Mouse (Mus musculus): ENCODE measurements around the gene Padi1. TPM values are rescaled to one million over a fixed set of nuclear protein-coding genes. Genes with fewer than 3 reads are reported as not detected.
A peak's percentile ranks its signal among the peaks of the same experiment; 100 is the strongest.

Padi1 gene
- polyA plus RNA-seq, 1 experiment from 2014 or later, result 0.02 TPM

DNA sequence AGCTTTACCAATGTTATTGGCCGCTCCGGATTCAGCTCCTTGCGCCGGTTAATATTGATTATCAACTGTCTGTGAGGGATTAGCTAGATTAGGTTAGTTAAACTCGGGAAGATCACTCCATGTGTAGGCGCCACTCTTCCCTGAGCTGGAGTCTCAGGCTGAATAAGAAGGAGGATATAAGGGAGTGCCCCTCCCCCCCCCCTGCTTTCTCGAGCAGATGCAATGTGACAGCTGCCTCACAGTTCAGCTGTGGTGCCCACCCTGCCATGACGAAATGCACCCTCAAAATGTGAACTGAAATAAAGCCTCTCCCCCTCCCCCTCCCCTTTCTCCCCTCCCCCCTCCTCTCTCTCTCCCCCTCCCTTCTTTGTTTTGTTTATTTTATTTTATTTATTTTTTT, 8.0 kb upstream of the Padi1 start:
- Histone ChIP-seq H3K27me3 (ENCODE audit: insufficient read depth, low read length) (0 out of 2 replicates have a peak, but pooled peaks cover under 1% of the 10 kb centered on the region), H3K27ac (ENCODE audit: low read depth) (peak overlapping the region; percentile 39; the same call in 1 of the 2 replicates), H3K4me2 (ENCODE audit: low read depth, low read length) (no peak overlapping the region), H3K9me3 (ENCODE audit: low read length) (no peaks in the 10 kb centered on the region), H3K9ac (replicated peaks) (no peak overlapping the region), H3K4me3 (ENCODE audit: low read depth, low read length) (no peak overlapping the region), H3K36me3 (replicated peaks; ENCODE audit: insufficient read depth, low read length) (no peaks in the 10 kb centered on the region), H3K4me1 (ENCODE audit: insufficient read depth) (peaks cover 32% of the 10 kb centered on the region)
- ATAC-seq, result no peak
- no peak for TF ChIP-seq EP300 (IDR thresholded peaks at IDR 0.05; ENCODE audit: low read depth)
- no peak for TF ChIP-seq CTCF (IDR thresholded peaks at IDR 0.05; ENCODE audit: low read depth)
- WGBS (ENCODE audit: insufficient replicate concordance), result 60% methylated on average over 8 of the region's 8 CpGs
- DNase-seq, result no peak

DNA sequence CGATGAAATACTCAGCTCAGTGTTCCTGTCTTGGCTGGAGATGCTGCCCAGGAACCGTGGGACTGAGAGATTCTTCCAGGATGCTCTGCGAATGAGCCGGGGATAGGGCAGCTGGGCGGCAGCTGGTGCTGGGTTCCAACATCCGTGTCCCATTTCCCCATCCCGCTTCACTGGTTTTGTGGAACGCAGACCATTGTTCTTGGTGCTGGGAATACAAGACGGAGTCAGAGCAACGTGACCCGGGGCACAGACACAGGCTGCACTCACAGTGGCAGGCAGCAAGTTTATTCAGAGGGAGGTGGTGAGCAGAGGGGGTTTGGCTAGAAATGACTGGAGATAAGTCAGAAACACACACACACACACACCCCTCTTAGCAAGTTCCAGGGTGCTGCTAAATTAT, 3.7 kb upstream of the Padi1 start:
- Histone ChIP-seq H3K9ac (replicated peaks) (no peak overlapping the region), H3K4me1 (ENCODE audit: insufficient read depth) (peaks cover 15% of the 10 kb centered on the region), H3K36me3 (replicated peaks; ENCODE audit: insufficient read depth, low read length) (no peaks in the 10 kb centered on the region), H3K4me3 (ENCODE audit: low read depth, low read length) (no peak overlapping the region), H3K27me3 (ENCODE audit: insufficient read depth, low read length) (0 out of 2 replicates have a peak, but pooled peaks cover 2% of the 10 kb centered on the region), H3K4me2 (ENCODE audit: low read depth, low read length) (no peak overlapping the region), H3K9me3 (ENCODE audit: low read length) (no peaks in the 10 kb centered on the region), H3K27ac (ENCODE audit: low read depth) (no peak overlapping the region)
- WGBS (ENCODE audit: insufficient replicate concordance), result 80% methylated on average over 11 of the region's 11 CpGs
- no peak for DNase-seq
- no peak for ATAC-seq
- TF ChIP-seq EP300 (IDR thresholded peaks at IDR 0.05; ENCODE audit: low read depth) (no peak), CTCF (IDR thresholded peaks at IDR 0.05; ENCODE audit: low read depth) (no peak)

DNA sequence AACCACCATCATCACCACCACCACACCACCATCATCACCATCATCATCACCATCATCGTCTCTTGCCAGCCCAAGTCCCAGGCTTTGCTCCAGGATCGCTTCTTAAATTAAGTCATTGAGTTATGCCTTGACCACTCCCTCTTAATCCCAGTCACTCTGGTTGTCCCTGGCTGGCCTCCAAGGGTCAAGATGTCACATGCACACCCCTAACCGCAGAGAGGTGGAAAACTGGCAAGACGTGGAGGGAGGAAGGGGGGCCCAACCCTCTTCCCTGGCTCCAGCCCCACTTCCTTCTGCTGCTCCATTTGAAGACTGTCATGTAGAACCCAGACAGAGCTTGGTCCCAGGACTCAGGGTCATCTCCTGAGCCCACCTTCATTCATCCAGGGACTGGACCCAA, 587 bp downstream of the Padi1 start:
- 60% methylated on average over 4 of the region's 4 CpGs for WGBS (ENCODE audit: insufficient replicate concordance)
- Histone ChIP-seq H3K4me1 (ENCODE audit: insufficient read depth) (no peaks in the 10 kb centered on the region), H3K27me3 (ENCODE audit: insufficient read depth, low read length) (0 out of 2 replicates have a peak, but pooled peaks cover 2% of the 10 kb centered on the region), H3K27ac (ENCODE audit: low read depth) (no peak overlapping the region), H3K9me3 (ENCODE audit: low read length) (no peaks in the 10 kb centered on the region), H3K4me2 (ENCODE audit: low read depth, low read length) (no peak overlapping the region), H3K4me3 (ENCODE audit: low read depth, low read length) (no peak overlapping the region), H3K36me3 (replicated peaks; ENCODE audit: insufficient read depth, low read length) (no peaks in the 10 kb centered on the region), H3K9ac (replicated peaks) (no peak overlapping the region)
- ATAC-seq, result no peak
- TF ChIP-seq EP300 (IDR thresholded peaks at IDR 0.05; ENCODE audit: low read depth), result no peak
- TF ChIP-seq CTCF (IDR thresholded peaks at IDR 0.05; ENCODE audit: low read depth), result no peak
- DNase-seq, result no peak

DNA sequence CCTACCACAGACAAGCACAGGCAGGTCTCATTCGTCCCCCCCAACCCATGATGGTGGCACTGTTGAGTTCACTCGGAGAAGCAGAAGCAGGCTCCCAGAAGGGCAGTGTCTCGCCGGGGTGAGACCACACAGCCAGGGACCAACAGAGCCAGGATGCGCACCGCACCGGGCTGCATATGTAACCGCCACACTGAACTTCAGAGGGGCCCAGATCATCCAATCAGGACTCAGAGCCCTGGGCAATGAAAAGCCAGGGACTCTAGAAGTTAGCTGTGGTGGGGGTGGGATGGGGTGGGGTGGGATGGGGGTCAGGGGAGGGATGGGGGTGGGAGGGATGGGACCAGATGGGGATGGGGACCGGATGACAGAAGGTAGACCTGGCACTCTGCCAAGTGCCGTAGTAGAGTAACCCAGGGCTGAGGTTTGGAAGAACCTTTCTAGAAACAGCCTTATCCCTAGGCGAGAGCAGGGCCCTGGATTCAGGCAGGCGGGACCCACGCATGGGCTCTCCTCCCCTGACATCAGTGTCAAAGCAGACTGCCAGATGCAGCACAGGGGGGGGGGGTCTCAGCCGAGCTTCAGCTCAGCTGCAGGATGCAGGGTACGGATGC, 1.8 kb downstream of the Padi1 start:
- H3K9me3 ChIP-seq (ENCODE audit: low read length), result no peaks in the 10 kb centered on the region
- 0 out of 2 replicates have a peak, but pooled peaks cover 2% of the 10 kb centered on the region for H3K27me3 ChIP-seq (ENCODE audit: insufficient read depth, low read length)
- DNase-seq (no peak), ATAC-seq (no peak)
- H3K36me3 ChIP-seq (replicated peaks; ENCODE audit: insufficient read depth, low read length), result no peaks in the 10 kb centered on the region
- H3K4me3 ChIP-seq (ENCODE audit: low read depth, low read length), result no peak overlapping the region
- WGBS (ENCODE audit: insufficient replicate concordance), result 68% methylated on average over 14 of the region's 15 CpGs
- no peaks in the 10 kb centered on the region for H3K4me1 ChIP-seq (ENCODE audit: insufficient read depth)
- H3K4me2 ChIP-seq (ENCODE audit: low read depth, low read length), result no peak overlapping the region
- TF ChIP-seq EP300 (IDR thresholded peaks at IDR 0.05; ENCODE audit: low read depth) (no peak), CTCF (IDR thresholded peaks at IDR 0.05; ENCODE audit: low read depth) (no peak)
- H3K27ac ChIP-seq (ENCODE audit: low read depth), result no peak overlapping the region
- H3K9ac ChIP-seq (replicated peaks), result no peak overlapping the region

DNA sequence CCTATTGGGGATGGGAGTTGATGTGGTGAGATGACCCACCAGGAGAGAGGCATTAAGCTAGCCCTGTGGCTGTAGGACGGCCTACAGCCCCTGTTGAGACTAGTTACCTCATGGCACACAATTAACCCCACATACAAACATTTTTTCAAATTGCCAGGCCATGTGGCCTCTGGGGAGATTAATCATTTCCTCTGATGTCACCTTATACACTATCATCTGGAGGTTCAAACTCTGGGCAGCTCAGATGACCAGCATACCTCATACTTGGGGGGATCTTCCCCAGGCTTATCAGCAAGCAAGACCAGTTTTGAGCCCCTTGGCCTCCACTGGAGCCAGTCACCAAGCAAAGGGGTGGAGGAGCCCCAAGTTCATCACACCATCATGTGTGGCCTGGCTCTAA, 2.7 kb downstream of the Padi1 start:
- Histone ChIP-seq H3K4me1 (ENCODE audit: insufficient read depth) (no peaks in the 10 kb centered on the region), H3K4me3 (ENCODE audit: low read depth, low read length) (no peak overlapping the region), H3K27ac (ENCODE audit: low read depth) (no peak overlapping the region), H3K36me3 (replicated peaks; ENCODE audit: insufficient read depth, low read length) (no peaks in the 10 kb centered on the region), H3K4me2 (ENCODE audit: low read depth, low read length) (no peak overlapping the region), H3K9me3 (ENCODE audit: low read length) (no peaks in the 10 kb centered on the region), H3K27me3 (ENCODE audit: insufficient read depth, low read length) (no peaks in the 10 kb centered on the region), H3K9ac (replicated peaks) (no peak overlapping the region)
- 67% methylated on average over 1 of the region's 1 CpGs for WGBS (ENCODE audit: insufficient replicate concordance)
- DNase-seq (no peak), ATAC-seq (no peak)
- no peak for TF ChIP-seq EP300 (IDR thresholded peaks at IDR 0.05; ENCODE audit: low read depth)

DNA sequence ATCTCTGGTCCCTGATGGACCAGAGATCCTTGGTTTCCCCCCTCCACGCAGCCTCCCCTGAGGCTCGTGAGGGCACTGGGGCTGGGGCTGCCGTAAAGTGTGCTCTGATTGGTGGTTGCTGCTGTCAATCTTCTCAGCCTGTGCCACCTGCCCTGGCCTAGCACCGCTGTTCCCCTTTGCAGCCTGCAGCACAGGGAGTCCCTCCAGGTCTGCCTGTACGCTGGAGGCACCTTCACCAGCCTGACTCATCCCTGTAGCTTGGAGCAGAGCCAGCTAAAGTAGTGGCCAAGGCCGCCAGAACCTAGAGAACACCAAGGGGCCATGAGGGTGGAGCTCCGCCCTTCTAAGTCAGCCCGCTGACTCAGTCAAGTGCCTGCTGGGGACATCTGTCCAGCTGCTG, 7.7 kb downstream of the Padi1 start:
- DNase-seq (peak; percentile 46), ATAC-seq (peak; percentile 52; the same call in 1 of the 2 replicates)
- no peaks in the 10 kb centered on the region for H3K9me3 ChIP-seq (ENCODE audit: low read length)
- WGBS (ENCODE audit: insufficient replicate concordance), result 33% methylated on average over 8 of the region's 8 CpGs
- no peak overlapping the region for H3K4me3 ChIP-seq (ENCODE audit: low read depth, low read length)
- peaks cover 3% of the 10 kb centered on the region; the same call in 1 of the 2 replicates for H3K4me1 ChIP-seq (ENCODE audit: insufficient read depth)
- 0 out of 2 replicates have a peak, but pooled peaks cover 8% of the 10 kb centered on the region for H3K27me3 ChIP-seq (ENCODE audit: insufficient read depth, low read length)
- H3K4me2 ChIP-seq (ENCODE audit: low read depth, low read length), result no peak overlapping the region
- no peak overlapping the region for H3K9ac ChIP-seq (replicated peaks)
- no peaks in the 10 kb centered on the region for H3K36me3 ChIP-seq (replicated peaks; ENCODE audit: insufficient read depth, low read length)
- TF ChIP-seq CTCF (IDR thresholded peaks at IDR 0.05; ENCODE audit: low read depth), result no peak
- no peak for TF ChIP-seq EP300 (IDR thresholded peaks at IDR 0.05; ENCODE audit: low read depth)
- no peak overlapping the region for H3K27ac ChIP-seq (ENCODE audit: low read depth)
